Mouse (Mus musculus): ENCODE data around the gene Ceacam9. TPM values are rescaled to one million over a fixed set of nuclear protein-coding genes. Genes with fewer than 3 reads are reported as not detected.
"Not testable (repeated sequence)": the region's sequence is repeated elsewhere in the genome, so short reads cannot be mapped to it uniquely, and the experiment has no call there.

Ceacam9 gene
- polyA plus RNA-seq, 1 experiment: not detected

- Histone ChIP-seq H3K36me3 (ENCODE audit: control insufficient read depth, insufficient read depth, low read length) (no peaks in the 10 kb centered on the region), H3K4me3 (ENCODE audit: control insufficient read depth, low read depth, low read length) (no peak overlapping the region), H3K27ac (ENCODE audit: control insufficient read depth, insufficient read depth, low read depth, low read length) (no peak overlapping the region), H3K27me3 (ENCODE audit: control insufficient read depth, insufficient read depth, low read length) (no peaks in the 10 kb centered on the region), H3K4me1 (ENCODE audit: control insufficient read depth, insufficient read depth, low read length) (peaks cover 2% of the 10 kb centered on the region; the same call in 1 of the 2 replicates)
- TF ChIP-seq POLR2A (IDR thresholded peaks at IDR 0.05; ENCODE audit: control insufficient read depth, low read depth, low read length) (no peak), CTCF (IDR thresholded peaks at IDR 0.05; ENCODE audit: control insufficient read depth, insufficient read depth, insufficient replicate concordance, low read depth, low read length) (peak; percentile 16; the same call in 1 of the 2 replicates)
Observed at GRCm38 (mm10) chr7:16728596-16729348, 7.0 kb downstream of the Ceacam9 start.

DNA sequence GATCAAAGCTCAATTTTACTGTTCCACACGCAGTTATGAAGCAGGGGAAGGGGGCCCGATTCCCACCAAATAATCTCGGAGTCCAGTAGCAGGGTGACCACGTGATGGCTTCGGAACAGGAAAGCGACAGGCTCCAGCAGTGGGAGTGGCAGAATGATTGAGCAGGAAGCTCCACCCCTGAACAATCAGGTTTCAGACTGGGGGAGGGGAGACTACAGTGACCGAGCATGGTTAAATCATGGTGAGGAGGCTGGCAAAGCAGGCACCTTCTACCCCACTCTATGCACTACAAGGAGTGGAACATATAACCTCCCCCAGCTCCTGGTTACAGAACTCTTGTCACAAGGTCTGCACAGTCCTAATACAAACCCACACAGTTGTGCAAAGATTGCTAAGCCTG lies 7.8 kb downstream of the Ceacam9 start:
- H3K27me3 ChIP-seq (ENCODE audit: control insufficient read depth, insufficient read depth, low read length); H3K4me1 ChIP-seq (ENCODE audit: control insufficient read depth, insufficient read depth, low read length); H3K27ac ChIP-seq (ENCODE audit: control insufficient read depth, insufficient read depth, low read depth, low read length); H3K36me3 ChIP-seq (ENCODE audit: control insufficient read depth, insufficient read depth, low read length); H3K4me3 ChIP-seq (ENCODE audit: control insufficient read depth, low read depth, low read length): not testable (repeated sequence)

GRCm38 (mm10) chr7:16730791-16731190 lies 9.1 kb downstream of the Ceacam9 start:
- Histone ChIP-seq H3K4me3 (ENCODE audit: control insufficient read depth, low read depth, low read length) (no peak overlapping the region), H3K27ac (ENCODE audit: control insufficient read depth, insufficient read depth, low read depth, low read length) (no peak overlapping the region), H3K36me3 (ENCODE audit: control insufficient read depth, insufficient read depth, low read length) (no peaks in the 10 kb centered on the region), H3K4me1 (ENCODE audit: control insufficient read depth, insufficient read depth, low read length) (peaks cover 2% of the 10 kb centered on the region; the same call in 1 of the 2 replicates), H3K27me3 (ENCODE audit: control insufficient read depth, insufficient read depth, low read length) (no peaks in the 10 kb centered on the region)
- no peak for TF ChIP-seq CTCF (IDR thresholded peaks at IDR 0.05; ENCODE audit: control insufficient read depth, insufficient read depth, insufficient replicate concordance, low read depth, low read length)
- TF ChIP-seq POLR2A (IDR thresholded peaks at IDR 0.05; ENCODE audit: control insufficient read depth, low read depth, low read length): no peak

GRCm38 (mm10) chr7:16731893-16732422 lies 10.2 kb downstream of the Ceacam9 start:
- H3K36me3 ChIP-seq (ENCODE audit: control insufficient read depth, insufficient read depth, low read length): no peaks in the 10 kb centered on the region
- no peak overlapping the region for H3K4me3 ChIP-seq (ENCODE audit: control insufficient read depth, low read depth, low read length)
- H3K4me1 ChIP-seq (ENCODE audit: control insufficient read depth, insufficient read depth, low read length): peaks cover 2% of the 10 kb centered on the region; the same call in 1 of the 2 replicates
- no peak overlapping the region for H3K27ac ChIP-seq (ENCODE audit: control insufficient read depth, insufficient read depth, low read depth, low read length)
- no peaks in the 10 kb centered on the region for H3K27me3 ChIP-seq (ENCODE audit: control insufficient read depth, insufficient read depth, low read length)
- no peak for TF ChIP-seq CTCF (IDR thresholded peaks at IDR 0.05; ENCODE audit: control insufficient read depth, insufficient read depth, insufficient replicate concordance, low read depth, low read length)
- no peak for TF ChIP-seq POLR2A (IDR thresholded peaks at IDR 0.05; ENCODE audit: control insufficient read depth, low read depth, low read length)

GRCm38 (mm10) chr7:16737606-16738072 lies 15.9 kb downstream of the Ceacam9 start:
- Histone ChIP-seq H3K27me3 (ENCODE audit: control insufficient read depth, insufficient read depth, low read length) (no peaks in the 10 kb centered on the region), H3K4me3 (ENCODE audit: control insufficient read depth, low read depth, low read length) (no peak overlapping the region; the same call in none of the 2 replicates), H3K27ac (ENCODE audit: control insufficient read depth, insufficient read depth, low read depth, low read length) (no peak overlapping the region), H3K36me3 (ENCODE audit: control insufficient read depth, insufficient read depth, low read length) (no peaks in the 10 kb centered on the region), H3K4me1 (ENCODE audit: control insufficient read depth, insufficient read depth, low read length) (peaks cover 10% of the 10 kb centered on the region)
- TF ChIP-seq POLR2A (IDR thresholded peaks at IDR 0.05; ENCODE audit: control insufficient read depth, low read depth, low read length) (no peak), CTCF (IDR thresholded peaks at IDR 0.05; ENCODE audit: control insufficient read depth, insufficient read depth, insufficient replicate concordance, low read depth, low read length) (no peak)

- Histone ChIP-seq H3K4me1 (ENCODE audit: control insufficient read depth, insufficient read depth, low read length) (peaks cover 10% of the 10 kb centered on the region), H3K36me3 (ENCODE audit: control insufficient read depth, insufficient read depth, low read length) (no peaks in the 10 kb centered on the region), H3K27me3 (ENCODE audit: control insufficient read depth, insufficient read depth, low read length) (no peaks in the 10 kb centered on the region), H3K27ac (ENCODE audit: control insufficient read depth, insufficient read depth, low read depth, low read length) (peak within 1 kb of the TSS; percentile 29), H3K4me3 (ENCODE audit: control insufficient read depth, low read depth, low read length) (peak within 1 kb of the TSS; percentile 76)
- TF ChIP-seq POLR2A (IDR thresholded peaks at IDR 0.05; ENCODE audit: control insufficient read depth, low read depth, low read length) (peak; percentile 59), CTCF (IDR thresholded peaks at IDR 0.05; ENCODE audit: control insufficient read depth, insufficient read depth, insufficient replicate concordance, low read depth, low read length) (no peak)
Observed at GRCm38 (mm10) chr7:16738073-16738696, 16.5 kb downstream of the Ceacam9 start, which contains the start of gene Ap2s1. Gene Ap2s1, plus strand, starts transcription at chr7:16738410.

DNA sequence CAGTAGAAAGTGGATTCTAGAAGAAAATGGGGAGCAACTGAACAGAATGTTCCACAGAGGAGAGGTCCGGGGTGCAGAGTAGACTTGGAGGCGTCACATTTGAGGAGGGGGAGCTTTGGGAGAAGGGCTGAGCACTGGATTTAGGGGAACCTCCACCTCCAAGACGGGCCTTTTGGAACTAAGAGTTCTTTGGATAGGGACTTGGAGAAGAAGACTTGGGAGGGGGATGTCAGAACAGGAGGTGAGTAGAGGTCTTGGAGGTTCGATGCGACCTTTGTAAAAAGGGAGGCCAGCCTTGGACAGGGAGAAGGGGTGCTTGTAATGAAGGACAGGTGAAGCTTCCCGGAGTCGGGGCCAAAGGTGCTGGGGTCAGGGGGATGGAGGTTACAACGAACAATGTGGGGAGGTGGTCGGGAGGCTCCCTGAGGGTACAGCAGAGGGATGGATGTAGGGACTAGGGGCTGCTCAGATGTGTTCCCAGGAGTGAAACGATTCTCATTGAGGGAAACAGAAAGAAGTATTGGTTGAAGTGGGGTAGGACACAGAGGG lies 17.4 kb downstream of the Ceacam9 start:
- H3K27me3 ChIP-seq (ENCODE audit: control insufficient read depth, insufficient read depth, low read length): no peaks in the 10 kb centered on the region
- peak overlapping the region; percentile 76 for H3K4me3 ChIP-seq (ENCODE audit: control insufficient read depth, low read depth, low read length)
- peaks cover 10% of the 10 kb centered on the region for H3K4me1 ChIP-seq (ENCODE audit: control insufficient read depth, insufficient read depth, low read length)
- no peaks in the 10 kb centered on the region for H3K36me3 ChIP-seq (ENCODE audit: control insufficient read depth, insufficient read depth, low read length)
- no peak for TF ChIP-seq CTCF (IDR thresholded peaks at IDR 0.05; ENCODE audit: control insufficient read depth, insufficient read depth, insufficient replicate concordance, low read depth, low read length)
- TF ChIP-seq POLR2A (IDR thresholded peaks at IDR 0.05; ENCODE audit: control insufficient read depth, low read depth, low read length): no peak
- H3K27ac ChIP-seq (ENCODE audit: control insufficient read depth, insufficient read depth, low read depth, low read length): peak overlapping the region; percentile 29; the same call in 1 of the 2 replicates

Data from testis, adult 2 months (tissue).